Mouse (Mus musculus) E14TG2a.4 (cell line): ENCODE data around the gene Gm35549.
"Not testable (repeated sequence)": the region's sequence is repeated elsewhere in the genome, so short reads cannot be mapped to it uniquely, and the experiment has no call there.

Source experiments
- CTCF ChIP-seq: conservative IDR thresholded peaks from 2 replicates; pipeline ENCODE4 v1.5.1; 2014; ENCODE audit warnings: low read length
- NANOG ChIP-seq: IDR thresholded peaks from 2 replicates; pipeline ENCODE4 v1.6.1; 2014; ENCODE audit warnings: borderline replicate concordance, low read length, mixed read lengths

- TF ChIP-seq CTCF, NANOG: not testable (repeated sequence)
Observed at GRCm38 (mm10) chr9:122847811-122848311, 4.0 kb upstream of the Gm35549 start.
